Mouse (Mus musculus): ENCODE data around the gene Ift81.

The Ift81 gene

GRCm38 (mm10) chr5:122537654-122538053 is 76.7 kb downstream of the Ift81 start:
- CTCF ChIA-PET = interaction anchor here in 2 of 4 experiments (1.1 to 1.2 kb wide), 2 partner anchors 10 to 194 kb away, joined by 3 to 4 read pairs; no protein-coding TSS in a partner anchor
- POLR2A ChIA-PET = interaction anchor here in 1 of 4 experiments (0.5 kb wide), 1 partner anchor 74 kb away, joined by 3 read pairs; no protein-coding TSS in a partner anchor

DNA sequence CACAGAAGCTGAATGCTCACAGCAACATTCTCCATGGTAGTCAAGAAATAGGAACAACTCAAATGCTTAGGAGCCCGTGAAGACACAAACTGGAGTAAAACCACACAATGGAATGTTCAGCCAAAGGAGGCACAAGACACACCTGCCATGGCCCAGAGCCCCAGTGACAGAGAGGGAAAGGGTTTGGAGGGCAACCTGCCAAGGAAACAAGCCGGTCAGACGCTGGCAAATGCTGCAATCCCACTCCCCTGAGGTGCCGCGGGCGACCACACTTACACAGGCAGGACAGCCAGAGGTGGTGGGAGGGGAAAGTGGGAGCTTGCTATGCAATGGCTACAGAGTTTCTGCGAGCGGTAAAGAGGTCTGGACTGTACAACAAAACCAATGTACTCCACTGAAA is 80.4 kb downstream of the Ift81 start:
- CTCF ChIA-PET = no interaction called here
- POLR2A ChIA-PET = interaction anchor here in 3 of 4 experiments (0.6 to 0.7 kb wide), 3 partner anchors 53 to 72 kb away, joined by 3 read pairs; no protein-coding TSS in a partner anchor

- ChIA-PET POLR2A (interaction anchor here (0.6 to 2.5 kb wide), 7 partner anchors 18 to 391 kb away, joined by 3 to 8 read pairs (median 3); no protein-coding TSS in a partner anchor), CTCF (interaction anchor here in 1 of 4 experiments (0.8 kb wide), 1 partner anchor 117 kb away, joined by 3 read pairs; no protein-coding TSS in a partner anchor)
Measured at GRCm38 (mm10) chr5:122529913-122530604, 84.3 kb downstream of the Ift81 start.

DNA sequence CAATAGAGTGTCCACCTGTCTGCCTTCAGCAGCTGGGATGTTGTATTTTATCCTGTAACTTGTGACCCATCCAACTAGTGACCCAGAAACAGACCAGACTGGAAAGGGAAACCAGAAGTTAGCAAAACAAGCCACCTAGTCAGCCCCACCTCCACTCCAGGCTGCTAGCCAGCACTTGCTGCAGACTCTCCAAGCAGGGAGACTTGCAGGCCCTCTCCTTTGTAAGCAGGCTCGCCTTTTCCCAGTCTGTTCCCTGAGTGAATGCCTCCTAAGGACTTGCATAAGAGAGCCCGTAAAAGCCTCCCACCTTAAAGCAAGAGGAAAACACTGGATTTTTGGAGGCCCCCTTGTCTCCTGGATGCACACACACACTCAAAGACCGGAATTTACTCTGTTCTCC is 85.0 kb downstream of the Ift81 start:
- POLR2A ChIA-PET = interaction anchor here in 2 of 4 experiments (0.8 to 2.5 kb wide), 2 partner anchors 19 to 144 kb away, joined by 3 to 8 read pairs; no protein-coding TSS in a partner anchor
- CTCF ChIA-PET = no interaction called here

DNA sequence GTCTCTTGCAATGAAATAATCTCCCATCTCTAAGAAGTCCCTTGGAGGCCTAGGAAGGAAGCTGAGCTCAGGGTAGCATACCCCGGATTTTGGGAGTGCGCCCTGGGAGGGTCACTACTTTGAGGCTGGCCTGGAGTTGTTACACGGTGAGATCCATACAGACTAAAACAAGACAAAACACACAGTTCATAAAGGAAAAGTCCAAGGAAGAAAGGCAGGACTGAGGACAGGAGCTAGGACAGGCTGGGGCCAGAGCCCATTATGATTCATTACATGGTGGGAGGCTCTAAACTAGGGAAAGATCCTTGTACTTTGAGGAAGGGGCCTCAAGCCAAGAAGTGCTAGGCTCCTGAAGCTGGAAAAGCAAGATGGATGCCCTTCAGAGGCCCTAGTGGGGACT is 85.7 kb downstream of the Ift81 start:
- ChIA-PET POLR2A (interaction anchor here in 2 of 4 experiments (0.6 to 2.5 kb wide), 4 partner anchors 13 to 723 kb away, joined by 3 to 8 read pairs (median 4); no protein-coding TSS in a partner anchor), CTCF (no interaction called here)

- ChIA-PET POLR2A (interaction anchor here in 2 of 4 experiments (0.6 to 3.6 kb wide), 5 partner anchors 10 to 88 kb away, joined by 3 to 19 read pairs (median 3); no protein-coding TSS in a partner anchor), CTCF (no interaction called here)
Measured at GRCm38 (mm10) chr5:122527761-122528160, 86.6 kb downstream of the Ift81 start.

GRCm38 (mm10) chr5:122526878-122527730 is 87.2 kb downstream of the Ift81 start:
- CTCF ChIA-PET = no interaction called here
- POLR2A ChIA-PET = interaction anchor here in 2 of 4 experiments (0.5 to 3.6 kb wide), 5 partner anchors 10 to 697 kb away, joined by 3 to 19 read pairs (median 10); no protein-coding TSS in a partner anchor

- ChIA-PET CTCF (interaction anchor here in 2 of 4 experiments (0.9 to 1.2 kb wide), 2 partner anchors 73 to 446 kb away, joined by 3 read pairs; no protein-coding TSS in a partner anchor), POLR2A (interaction anchor here in 3 of 4 experiments (0.6 to 3.6 kb wide), 9 partner anchors 9 to 123 kb away, joined by 3 to 19 read pairs (median 5); no protein-coding TSS in a partner anchor)
Measured at GRCm38 (mm10) chr5:122526405-122526804, 87.9 kb downstream of the Ift81 start.

DNA sequence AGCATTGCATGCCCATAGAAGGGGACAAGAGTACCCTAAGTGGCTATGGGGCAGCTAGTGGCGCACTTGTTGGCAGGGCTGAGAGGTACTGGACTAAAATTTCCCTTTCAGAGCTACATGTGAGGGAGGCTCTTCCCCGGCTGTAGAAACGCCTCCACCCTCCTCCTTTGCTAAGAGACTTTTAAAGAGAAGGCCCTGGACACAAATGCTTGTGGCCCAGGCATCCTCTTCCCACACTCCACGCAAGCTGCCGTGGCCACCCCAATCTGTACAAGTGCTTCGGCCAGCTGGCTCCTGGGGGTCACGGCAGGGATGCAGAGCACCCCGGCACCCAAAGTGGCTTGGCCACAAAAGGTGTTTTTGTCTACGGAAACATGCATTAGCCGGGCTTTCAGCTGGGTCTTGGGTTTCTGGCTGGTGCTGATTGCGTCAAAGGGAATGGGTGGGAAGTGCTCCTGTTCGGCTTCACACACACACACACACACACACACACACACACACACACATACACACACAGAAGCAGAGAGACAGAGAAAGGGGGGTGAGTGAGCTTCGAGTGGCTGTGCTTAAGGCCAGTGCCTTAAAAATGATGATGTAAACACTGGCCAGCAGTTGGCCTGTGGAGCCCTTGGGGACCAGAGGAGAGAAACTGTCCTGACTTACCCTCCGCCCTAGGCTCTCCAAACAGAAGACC is 88.9 kb downstream of the Ift81 start:
- CTCF ChIA-PET = interaction anchor here in 3 of 4 experiments (0.6 to 1.2 kb wide), 5 partner anchors 9 to 445 kb away, joined by 3 read pairs; no protein-coding TSS in a partner anchor
- POLR2A ChIA-PET = interaction anchor here (0.7 to 3.6 kb wide), 18 partner anchors 8 to 208 kb away, joined by 3 to 19 read pairs (median 4); partner anchors contain the start of gene Atp2a2 (in 2 of the 4)

DNA sequence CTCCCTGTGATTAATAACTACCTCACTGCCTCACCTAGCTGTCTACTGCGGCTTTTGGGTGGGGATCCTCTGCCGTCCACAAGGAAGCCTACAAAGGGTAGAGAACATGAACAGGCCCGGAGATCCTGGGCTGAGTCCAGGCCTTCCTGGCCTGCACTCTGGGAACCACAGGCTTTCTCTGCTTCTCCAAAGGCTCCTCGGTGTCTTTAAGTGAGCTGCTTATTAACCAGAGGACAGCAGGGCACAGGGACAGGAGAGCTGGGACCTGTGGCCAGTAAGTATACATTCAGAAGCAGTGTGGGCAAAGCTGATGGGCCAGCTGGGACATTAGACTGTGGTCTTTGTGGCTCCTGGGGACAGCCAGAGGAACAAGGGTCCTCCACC is 89.5 kb downstream of the Ift81 start:
- ChIA-PET POLR2A (interaction anchor here (0.5 to 3.6 kb wide), 15 partner anchors 7 to 831 kb away, joined by 3 to 19 read pairs (median 4); partner anchors contain the start of gene Atp2a2 (in 2 of the 4)), CTCF (interaction anchor here in 2 of 4 experiments (0.6 to 1.2 kb wide), 4 partner anchors 9 to 26 kb away, joined by 3 read pairs; no protein-coding TSS in a partner anchor)

GRCm38 (mm10) chr5:122524244-122524643 is 90.1 kb downstream of the Ift81 start:
- CTCF ChIA-PET = interaction anchor here in 1 of 4 experiments (0.6 kb wide), 1 partner anchor 12 kb away, joined by 3 read pairs; no protein-coding TSS in a partner anchor
- POLR2A ChIA-PET = interaction anchor here in 3 of 4 experiments (0.5 to 3.5 kb wide), 8 partner anchors 13 to 831 kb away, joined by 3 to 11 read pairs (median 5); no protein-coding TSS in a partner anchor

DNA sequence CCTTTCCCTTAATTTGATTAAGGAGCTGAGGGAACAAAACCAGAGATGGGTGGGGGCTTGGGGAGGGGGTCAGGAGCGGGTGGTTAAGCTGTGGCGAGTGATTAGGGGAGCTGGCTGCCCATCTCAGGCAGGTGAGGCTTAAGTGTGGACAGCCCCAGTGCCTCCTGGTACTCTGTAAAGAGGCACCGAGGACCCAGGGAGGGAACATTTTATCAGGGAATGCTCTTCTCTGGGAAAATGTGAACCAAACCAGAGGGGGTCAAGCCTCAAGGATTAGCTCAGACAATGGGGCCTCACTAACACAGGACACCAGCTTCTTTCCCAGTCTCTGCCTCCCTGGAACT is 93.2 kb downstream of the Ift81 start:
- POLR2A ChIA-PET = interaction anchor here in 1 of 4 experiments (0.6 to 1.5 kb wide), 4 partner anchors 11 to 396 kb away, joined by 3 to 4 read pairs (median 4); no protein-coding TSS in a partner anchor
- CTCF ChIA-PET = no interaction called here

DNA sequence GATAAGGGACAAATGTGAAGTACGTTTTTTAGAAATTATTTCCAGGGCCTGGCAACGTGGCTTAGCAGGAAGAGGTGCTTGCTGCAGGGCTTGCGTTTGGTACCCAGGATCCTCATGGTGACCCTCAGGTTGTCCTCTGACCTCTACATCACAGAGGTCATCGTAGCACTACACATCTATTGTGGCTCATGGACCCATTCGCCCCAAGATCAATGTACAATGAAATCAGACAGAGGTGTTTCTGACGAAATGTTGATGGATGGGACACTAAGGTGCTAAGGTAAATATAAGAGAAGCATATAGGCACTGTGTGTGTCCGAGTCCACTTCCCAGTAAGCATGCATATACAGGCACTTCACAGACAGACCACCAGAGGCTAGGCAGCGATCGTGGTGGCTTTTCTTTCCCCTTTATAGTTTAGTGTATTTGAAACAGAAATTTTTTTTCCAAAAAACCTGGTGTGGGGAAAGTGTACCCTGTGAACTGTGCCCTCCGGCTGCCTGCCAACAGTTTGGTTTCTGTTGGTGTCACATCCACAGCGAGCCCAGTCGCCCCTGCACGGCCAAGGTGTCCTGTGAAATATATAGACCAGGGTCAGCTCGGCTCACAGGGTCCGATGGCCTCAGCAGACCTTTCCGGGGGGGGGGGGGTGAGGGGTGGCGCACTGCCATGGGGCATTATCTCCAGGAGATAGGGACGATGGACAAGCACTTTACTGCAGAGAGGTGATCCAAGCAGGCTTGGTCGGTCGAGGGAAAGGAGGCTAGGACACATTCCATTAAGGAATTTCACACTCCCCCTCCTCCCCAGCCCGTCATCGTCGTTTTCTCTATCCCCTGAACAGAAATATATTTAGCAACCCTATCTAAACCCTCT is 93.8 kb downstream of the Ift81 start:
- POLR2A ChIA-PET = interaction anchor here in 1 of 4 experiments (0.6 to 1.5 kb wide), 5 partner anchors 11 to 397 kb away, joined by 3 to 4 read pairs (median 3); no protein-coding TSS in a partner anchor

DNA sequence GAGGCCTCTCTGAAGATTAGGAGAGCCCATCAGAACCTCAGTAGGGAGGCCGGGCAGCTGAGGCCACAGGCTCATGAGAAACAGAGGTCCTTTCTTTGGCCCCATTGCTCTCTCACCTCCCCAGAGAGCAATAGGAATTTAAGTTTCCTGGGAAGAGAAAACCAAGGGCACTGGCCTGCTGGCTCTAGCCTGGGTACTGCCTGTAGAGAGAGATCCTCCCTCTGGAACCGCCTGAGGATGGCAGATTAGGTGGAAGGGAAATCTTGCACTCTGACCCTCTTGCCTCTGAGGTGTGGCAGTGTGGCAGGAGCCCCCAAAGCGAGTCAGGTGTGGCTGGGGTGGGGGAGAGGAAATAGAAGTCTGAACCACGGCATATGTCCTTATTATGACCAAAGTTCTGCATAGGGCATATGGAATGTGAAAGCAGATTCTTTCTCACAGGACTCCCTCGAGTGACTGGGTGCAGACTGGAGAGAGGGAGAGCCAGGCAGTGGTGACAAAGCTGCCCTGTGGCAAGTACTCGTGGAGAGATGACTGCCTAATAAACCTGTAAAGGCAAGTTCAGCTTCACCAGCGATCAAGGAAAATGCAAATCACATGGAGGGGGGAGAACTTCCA is 95.2 kb downstream of the Ift81 start:
- POLR2A ChIA-PET = interaction anchor here in 3 of 4 experiments (0.5 to 3.5 kb wide), 4 partner anchors 7 to 244 kb away, joined by 3 to 19 read pairs (median 5); no protein-coding TSS in a partner anchor
- CTCF ChIA-PET = interaction anchor here in 1 of 4 experiments (0.9 kb wide), 1 partner anchor 307 kb away, joined by 3 read pairs; no protein-coding TSS in a partner anchor

More for the DNA sequence above, 93.8 kb downstream of the Ift81 start:
- CTCF ChIA-PET = interaction anchor here in 1 of 4 experiments (0.7 kb wide), 1 partner anchor 337 kb away, joined by 3 read pairs; no protein-coding TSS in a partner anchor

DNA sequence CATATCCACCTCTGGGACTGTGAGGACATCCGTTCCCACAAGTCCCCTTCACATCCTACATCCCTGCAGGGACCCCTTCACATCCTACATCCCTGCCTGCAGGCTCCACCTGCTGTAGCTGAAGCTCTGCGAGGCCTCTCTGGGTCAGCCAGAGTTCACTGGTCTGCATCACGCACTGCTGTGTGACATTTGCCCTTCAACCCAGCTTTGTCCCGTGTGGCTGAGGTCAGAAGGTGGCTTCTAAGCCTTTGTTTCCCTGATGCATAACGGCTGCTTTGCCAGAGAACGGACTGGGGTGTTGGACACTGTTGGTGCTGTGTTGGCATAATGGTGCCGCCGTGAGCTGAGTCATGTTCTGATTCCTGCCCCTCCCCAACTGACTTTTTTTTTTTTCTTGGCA is 96.1 kb downstream of the Ift81 start:
- ChIA-PET POLR2A (interaction anchor here (0.5 to 3.5 kb wide), 14 partner anchors 8 to 514 kb away, joined by 3 to 19 read pairs (median 4); no protein-coding TSS in a partner anchor), CTCF (interaction anchor here in 1 of 4 experiments (0.9 kb wide), 1 partner anchor 308 kb away, joined by 3 read pairs; no protein-coding TSS in a partner anchor)

DNA sequence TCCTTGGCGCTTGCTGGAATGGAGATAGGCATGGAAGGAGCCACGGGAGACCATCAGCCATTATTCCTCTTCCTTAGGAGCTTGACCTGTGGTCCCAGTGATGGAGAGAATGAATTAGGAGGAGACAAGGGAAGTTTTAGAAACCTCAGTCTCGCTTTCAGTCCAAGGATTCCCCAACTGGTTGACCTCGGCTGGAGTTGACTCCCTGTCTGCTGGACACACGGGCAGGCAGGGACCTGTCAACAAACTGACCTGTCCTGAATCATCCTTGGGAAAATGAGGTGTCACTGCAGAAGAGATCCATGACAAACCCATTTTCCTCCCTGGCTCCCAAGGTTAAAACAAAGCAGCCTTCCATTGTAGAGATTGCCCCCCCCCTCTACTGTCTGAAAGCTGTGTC is 97.4 kb downstream of the Ift81 start:
- CTCF ChIA-PET = interaction anchor here in 2 of 4 experiments (0.6 to 0.8 kb wide), 3 partner anchors 30 to 991 kb away, joined by 3 read pairs; no protein-coding TSS in a partner anchor
- POLR2A ChIA-PET = interaction anchor here (0.6 to 3.5 kb wide), 16 partner anchors 9 to 192 kb away, joined by 3 to 19 read pairs (median 4); partner anchors contain the start of gene Atp2a2 (in 1 of the 4)

Measured in embryonic stem cell, embryonic (primary cell).